Mouse (Mus musculus) kidney, adult 2 months (tissue): ENCODE results near the gene Exosc10.

Experiments
- CTCF ChIP-seq: fragments of 200-500 bp; conservative IDR thresholded peaks from 2 replicates; pipeline ENCODE4 v1.5.1; 2011; ENCODE audit warnings: low read depth, mild to moderate bottlenecking, control low read depth, low read length, moderate library complexity, mixed read lengths; ENCODE audit not compliant: insufficient read depth, insufficient read length
- POLR2A ChIP-seq: fragments of 200-500 bp; IDR thresholded peaks from one replicate; pipeline ENCODE4 v1.6.1; 2011; ENCODE audit warnings: low read depth, low read length, control low read depth

DNA sequence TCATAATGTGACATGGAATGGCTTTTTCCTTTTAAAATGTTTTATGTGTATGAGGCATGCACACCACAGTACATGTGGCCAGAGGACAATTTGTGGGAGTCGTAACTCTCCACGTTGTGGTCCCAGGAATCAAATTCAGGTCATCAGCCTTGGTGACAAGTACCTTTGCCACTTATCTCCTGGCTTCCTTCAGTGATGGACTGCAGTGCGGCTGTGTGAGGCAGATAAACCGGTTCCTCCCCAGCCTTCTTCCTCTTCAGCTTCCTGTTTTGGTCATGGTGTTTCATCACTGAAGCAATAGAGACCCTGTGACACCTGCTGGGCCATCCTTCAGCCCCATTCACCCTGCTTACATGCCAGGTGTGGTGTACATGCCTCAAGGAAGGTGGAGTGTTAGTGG is 25.0 kb downstream of the Exosc10 start:
- TF ChIP-seq POLR2A (no peak), CTCF (no peak)
